Mouse (Mus musculus): ENCODE data around the gene Mrvi1. TPM values are rescaled to one million over a fixed set of nuclear protein-coding genes. Genes with fewer than 3 reads are reported as not detected.
A peak's percentile ranks its signal among the peaks of the same experiment; 100 is the strongest.
"Not testable (repeated sequence)": the region's sequence is repeated elsewhere in the genome, so short reads cannot be mapped to it uniquely, and the experiment has no call there.

Gene Mrvi1
- total RNA-seq, 4 experiments from 2014 or later: 2.1 to 3.6 (median 3.3) TPM

DNA sequence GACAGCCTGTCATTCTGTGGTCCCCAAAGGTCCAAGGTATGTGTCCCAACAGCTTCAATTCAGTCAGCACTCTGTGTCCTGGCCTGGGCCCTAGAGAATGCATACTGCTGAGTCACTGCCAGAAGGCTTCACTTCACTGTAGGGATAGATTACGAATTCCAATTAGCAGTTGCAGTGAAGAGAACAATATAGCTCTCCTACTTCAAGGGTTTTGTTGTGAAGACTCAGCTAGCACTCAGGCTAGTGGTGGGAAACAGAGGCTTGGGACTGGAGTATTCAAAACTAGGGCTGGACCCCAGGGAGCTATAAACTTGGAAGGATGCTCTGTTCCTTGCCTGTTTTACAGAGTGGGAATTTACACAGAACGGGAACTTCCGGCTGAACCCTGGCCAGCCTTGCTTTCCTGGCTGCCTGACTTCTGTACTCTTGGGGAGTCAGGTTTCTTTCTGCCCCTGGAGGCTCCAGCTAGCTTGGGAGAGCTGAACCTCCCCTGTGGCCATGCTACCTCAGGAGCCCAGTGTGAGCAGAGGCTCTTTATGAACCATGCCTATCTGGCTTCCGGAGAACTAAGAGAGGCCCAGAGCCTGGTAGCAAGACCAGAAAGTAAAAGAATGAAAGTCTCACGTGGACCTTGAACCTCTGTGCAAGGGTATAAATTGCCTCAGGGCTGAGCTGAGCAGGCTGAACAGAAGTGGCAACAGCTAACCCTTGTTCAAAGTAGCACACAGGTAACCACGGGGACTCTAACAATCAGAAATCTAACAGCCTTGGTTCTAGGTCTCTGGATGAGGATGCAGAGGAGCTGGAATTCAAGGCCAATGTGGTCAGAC lies 40.3 kb downstream of the Mrvi1 start:
- DNase-seq (ENCODE audit: low spot score in 2 of 2): no peak

DNA sequence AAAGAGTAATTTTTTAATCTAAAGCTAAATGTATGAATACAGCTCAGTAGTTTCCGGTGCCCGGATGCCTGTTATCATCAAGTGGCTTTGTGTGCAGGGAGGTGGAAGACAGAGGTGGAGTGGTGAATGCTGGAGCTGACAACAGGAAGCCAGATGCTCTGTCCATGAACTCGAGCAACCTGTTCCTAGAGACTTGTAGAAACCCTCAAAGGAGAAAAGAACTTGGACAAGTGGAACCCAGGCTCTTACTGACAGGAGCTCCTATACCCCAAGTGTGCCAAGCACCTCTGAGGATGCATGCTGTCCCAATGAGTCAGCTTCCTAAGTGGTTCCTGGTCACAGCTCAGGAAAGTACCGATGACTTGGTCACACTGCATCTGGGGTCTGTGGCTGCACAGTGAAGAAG lies 41.1 kb downstream of the Mrvi1 start:
- no peak for DNase-seq (ENCODE audit: low spot score in 2 of 2)

DNA sequence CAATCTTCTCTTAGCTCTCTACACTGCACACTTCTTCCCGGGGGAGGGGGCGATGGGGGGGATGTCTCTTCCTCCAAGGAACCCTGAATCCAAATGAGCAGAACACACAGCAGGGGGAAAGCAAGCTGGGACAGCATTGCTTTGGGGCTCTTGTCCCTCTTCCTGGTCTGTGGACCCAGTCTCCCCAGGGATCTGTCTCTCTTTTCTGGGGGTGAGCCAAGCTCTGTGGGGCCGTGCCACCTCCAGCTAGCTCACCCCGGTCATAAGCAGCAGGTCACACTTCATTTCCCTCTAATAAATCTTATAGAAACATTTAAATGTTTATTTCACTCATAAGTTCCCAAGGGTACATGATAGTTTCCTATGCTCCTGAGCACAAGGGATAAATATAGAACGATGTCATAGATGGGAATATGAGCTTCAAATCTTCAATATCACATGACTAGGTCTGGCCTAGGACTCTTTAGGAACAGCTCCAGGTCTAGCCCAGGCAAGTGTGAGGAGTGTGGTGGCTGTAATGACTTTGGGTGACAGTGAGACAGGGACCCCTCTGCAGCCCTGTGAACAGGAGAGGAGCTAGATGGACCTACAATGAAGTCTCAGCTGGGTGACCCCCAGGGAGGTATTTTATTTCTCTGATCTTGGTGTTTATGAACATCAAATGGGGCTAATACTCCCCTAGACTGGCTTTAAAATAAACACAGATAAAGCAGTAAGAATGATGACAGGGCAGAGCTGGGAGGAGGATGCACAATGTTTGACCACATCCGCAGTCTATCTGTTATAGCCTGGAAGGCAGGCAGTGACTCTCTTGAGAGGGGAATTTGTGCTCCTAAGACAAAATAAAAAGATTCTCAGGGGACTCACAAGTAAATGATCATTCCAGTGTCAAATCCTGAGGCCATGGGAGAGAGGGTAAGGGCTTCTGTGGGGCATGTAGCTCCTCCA lies 46.2 kb downstream of the Mrvi1 start:
- DNase-seq (ENCODE audit: low spot score in 2 of 2): no peak

DNA sequence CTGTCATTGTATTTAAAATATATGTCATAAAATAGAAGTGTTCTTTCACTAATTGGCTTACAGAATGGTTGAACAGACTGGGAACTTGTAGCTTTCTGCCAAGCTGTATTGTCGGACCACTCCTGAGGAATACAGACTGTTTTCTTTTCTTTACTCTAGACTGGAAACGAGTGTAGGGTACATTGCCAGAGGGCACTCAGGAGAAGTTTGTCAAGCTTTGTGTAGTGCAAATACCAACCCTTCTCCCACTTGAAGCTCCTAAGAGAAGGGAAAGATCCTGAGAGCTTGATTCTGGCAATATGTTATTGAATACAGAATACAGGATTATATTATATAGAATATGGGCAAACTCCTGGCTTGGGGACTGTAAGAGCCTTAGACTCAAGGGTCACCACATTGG lies 48.3 kb downstream of the Mrvi1 start:
- DNase-seq (ENCODE audit: low spot score in 2 of 2): no peak

DNA sequence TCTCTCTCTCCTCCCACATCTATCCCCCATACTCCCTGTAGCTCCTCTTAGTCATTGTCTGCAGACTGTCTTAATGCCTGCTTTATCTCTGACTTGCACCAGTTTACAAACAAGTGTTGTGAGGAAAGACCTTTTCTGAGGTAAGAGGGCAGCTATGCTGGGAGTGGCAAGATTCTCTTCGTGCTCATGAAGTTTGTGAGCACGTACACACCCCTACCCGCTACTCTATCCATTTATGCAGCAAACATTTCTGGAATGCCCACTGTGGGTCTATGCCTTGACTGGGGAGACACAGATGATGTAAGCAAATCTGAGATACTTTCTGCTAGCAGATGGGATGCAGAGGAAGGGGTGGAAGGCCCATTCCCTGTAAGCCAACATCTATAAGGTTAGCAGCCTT lies 48.9 kb downstream of the Mrvi1 start:
- no peak for DNase-seq (ENCODE audit: low spot score in 2 of 2)

DNA sequence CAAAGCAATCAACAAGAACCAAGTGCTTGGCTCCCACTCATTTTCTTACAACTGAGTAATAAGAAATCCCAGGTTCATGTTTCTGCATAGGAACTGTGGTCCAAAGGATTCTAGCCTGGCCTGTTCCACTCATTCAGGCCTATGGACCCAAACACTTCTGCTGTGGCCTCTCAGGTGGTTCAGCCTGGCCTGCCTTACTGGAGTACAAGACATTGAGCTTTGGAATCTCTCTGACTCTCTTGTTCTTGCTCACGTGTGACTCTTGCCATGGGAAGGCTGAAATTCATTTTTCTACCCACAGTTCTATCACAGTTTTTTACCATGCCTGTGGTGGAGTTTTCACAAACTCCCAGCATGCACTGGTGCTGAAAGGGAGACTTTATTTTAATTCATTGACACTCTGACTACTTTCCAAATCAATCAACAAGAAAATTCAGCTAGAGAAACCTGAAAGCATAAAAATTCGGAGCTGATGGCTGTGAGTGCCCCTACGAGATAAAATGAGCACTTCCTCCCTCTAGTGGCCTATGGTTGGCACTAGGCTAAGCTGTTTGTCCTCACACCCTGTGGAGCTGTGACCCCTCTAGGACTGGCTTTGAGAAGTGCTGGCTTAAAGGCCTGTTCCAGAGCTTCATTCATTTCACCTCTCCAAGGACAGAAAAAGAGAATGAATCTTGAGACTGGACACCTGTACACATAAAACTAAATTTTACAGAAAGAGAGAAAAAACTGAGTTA lies 52.0 kb downstream of the Mrvi1 start:
- DNase-seq (ENCODE audit: low spot score in 2 of 2): peak in 1 of 2 experiments; percentile 19

DNA sequence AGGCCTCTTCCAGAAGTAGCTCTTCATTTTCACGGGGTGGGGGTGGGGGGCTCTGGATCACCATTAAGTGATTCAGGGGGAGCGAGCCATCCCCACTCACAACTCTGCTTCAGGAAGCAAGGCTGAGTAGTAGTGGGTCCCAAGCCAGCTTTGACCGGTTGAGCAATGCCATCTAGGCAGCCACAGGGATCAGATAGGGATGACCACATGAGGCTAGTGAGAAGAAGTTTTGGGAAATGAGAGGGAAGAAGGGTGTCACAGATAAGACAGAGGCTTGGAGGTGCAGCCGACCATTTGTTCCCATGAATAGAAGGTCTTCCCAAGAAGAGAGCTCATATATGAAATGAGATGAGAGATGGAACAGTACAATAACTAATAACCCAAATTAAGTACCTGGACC lies 55.7 kb downstream of the Mrvi1 start:
- no peak for DNase-seq (ENCODE audit: low spot score in 2 of 2)

DNA sequence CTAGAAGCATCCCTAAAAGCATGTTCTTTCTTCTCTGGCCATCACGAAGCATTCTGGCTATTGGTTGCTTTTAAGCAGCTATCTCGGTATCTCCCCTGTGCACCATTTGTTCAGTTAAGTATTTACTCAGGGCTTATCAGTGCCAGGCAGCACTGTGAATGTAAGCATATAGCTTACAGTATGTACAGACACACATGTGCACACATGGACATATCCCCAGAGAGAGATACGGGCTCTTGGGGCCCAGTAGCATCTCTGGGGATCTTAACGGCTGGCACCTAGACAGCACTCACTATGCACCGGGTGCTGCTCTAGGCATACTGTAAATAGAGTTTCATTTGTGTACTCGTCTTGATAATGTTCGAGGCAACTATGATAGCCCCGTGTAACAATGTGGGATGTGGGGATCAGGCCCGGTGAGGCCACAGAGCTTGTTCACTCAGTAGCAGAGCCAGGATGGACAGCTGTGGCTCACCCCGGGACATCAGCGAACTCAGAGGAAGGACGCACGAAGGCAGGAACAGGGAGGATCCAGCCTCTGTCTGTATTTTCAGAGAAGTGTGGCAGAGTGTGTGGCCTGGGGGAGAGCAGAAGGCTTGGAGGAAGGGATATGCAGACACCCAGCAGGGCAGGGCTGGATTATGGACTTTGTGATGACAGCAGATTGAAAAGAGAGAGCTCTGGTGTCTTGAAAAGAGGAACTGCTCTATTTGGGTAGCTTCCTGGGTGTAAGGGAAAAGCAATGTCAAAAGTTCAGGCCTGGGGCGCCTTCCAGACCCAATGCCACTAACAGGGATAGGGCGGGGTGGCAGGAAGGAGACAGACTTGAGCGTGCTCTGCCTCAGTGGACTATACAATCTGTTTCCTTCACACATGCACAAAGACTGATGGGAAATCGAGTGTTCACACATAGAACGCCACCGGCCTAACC lies 61.7 kb downstream of the Mrvi1 start:
- no peak for DNase-seq (ENCODE audit: low spot score in 2 of 2)

DNA sequence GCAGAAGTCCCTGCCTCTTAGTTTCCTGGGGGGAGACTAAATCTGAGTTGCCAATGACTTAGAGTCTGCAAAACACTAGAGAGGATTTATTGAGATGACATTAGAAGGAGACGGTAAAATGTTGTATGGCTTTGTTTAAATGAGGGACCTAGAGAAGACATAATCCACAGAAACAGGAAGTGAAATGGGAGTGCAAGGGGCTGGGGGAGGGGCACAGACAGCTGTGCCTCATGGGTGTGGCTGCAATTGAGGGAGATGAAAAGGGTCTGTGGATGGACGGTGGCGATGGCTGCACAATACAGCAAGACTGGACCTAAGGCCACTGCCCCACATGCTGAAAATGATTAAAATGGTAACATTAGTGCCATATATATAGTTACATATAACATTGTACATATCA lies 62.5 kb downstream of the Mrvi1 start:
- no peak for DNase-seq (ENCODE audit: low spot score in 2 of 2)

DNA sequence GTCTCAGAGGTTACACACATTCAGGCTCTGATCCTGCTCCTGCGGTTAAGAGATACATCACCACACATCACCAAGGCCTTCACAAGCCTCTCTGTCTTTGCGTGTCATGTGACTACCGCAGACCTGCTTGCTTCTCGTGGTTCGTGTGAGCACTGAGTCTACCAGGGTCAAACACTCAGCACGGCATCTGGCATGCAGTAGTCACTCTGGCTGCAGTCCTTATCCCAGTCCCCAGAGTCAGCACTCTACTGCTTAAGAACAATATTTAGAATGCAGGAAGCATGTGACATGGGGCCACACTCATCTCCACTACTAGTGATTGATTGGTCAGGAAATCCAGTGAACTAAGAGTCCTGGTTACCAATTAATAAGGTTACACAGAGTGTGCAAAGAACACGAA lies 66.3 kb downstream of the Mrvi1 start:
- no peak for DNase-seq (ENCODE audit: low spot score in 2 of 2)

DNA sequence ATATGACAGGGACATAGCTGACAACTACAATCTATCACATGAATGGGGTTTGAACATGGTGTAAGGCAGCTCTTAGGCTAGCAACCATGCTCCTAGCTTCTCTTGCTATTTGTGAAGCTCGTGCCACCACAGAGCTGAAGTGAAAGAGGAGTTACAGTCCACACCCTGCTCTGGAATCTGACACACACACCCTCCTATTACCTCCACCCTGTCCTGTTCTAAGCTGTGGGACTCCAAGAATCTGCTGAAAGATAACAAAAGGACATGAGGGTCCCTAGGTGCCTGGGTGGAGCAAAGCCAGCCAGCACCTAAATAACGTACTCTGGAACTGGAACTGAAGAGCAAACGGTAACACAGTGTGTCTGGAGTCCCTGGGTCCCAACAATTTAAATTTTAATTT lies 67.7 kb downstream of the Mrvi1 start:
- no peak for DNase-seq (ENCODE audit: low spot score in 2 of 2)

DNA sequence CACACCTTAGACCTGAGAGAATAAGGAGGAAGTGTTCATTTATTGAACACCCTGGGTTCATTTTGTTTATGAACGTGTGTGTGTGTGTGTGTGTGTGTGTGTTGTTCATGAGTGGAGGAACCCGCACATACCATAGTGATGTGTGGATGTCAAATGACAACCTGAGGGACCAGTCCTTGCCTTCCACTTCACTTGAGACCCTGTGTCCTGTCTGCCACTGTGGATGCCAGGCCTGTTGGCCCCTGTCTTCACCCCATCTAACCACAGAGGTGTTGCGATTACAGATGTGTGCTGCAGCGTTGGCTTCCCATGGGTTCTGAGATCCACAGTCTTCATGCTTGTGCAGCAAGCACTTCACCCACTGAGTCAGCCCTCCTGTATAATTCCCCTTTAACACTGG lies 68.5 kb downstream of the Mrvi1 start:
- DNase-seq (ENCODE audit: low spot score in 2 of 2): no peak

DNA sequence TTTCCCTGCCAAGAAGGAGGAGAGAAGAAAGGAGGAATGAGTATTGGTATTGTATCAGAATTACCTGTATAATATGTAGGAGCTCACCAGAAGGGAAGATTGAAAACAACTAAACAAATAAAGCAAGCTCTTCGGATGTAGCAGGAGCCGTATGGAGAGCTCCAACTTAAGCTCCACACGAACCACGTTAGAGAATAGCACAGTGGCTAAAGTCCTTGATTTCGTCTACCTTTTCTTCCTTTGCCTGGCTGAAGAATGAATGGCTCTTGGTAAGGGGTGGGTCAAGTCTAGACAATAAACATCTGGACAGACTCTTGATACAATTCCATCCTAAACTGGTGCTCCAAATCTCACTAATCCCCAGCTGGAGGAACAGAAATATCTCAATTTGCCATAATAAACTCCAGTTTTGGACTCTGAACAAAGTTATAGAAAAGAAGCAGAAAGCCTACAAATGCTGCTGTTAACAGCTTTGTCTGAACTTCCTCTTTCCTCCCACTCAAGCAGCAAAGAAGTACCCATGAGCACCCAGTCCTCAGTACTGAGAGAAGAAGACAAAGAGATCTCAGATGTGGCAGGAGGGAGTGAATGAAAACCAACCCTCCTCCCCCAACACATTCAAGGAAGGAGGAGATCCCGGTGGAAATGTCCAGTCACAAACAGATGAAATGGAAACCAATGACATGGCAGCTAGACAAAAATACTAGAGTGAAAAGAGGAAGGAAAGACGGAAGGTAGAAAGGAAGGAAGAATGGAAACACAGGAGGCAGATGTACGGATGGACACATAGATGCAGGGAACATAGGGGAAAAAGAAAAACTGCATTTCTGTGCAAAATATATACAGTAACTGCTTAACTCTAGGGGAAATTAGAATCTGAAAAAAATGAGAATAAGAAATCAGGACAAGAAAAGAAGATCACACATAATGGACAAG lies 73.8 kb downstream of the Mrvi1 start:
- DNase-seq (ENCODE audit: low spot score in 2 of 2): no peak

DNA sequence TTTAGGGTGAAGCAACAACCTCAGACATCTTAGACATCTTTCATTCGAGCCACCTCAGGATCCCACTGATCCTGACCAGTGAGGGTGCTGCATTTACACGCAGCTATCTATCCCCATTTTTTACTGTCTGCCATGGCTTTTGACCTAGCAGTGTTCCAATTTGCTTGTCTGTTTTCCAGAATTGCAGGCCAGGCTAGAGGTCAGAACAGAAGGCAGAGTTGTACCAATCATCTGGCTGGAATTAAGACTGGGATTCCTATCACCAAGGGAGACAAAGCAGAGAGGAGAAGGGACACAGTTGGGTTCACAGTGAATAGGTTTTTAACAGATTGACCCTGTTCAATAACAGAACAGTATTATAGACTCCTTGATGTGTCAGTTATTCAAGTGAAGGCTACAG lies 75.7 kb downstream of the Mrvi1 start:
- DNase-seq (ENCODE audit: low spot score in 2 of 2): no peak

DNA sequence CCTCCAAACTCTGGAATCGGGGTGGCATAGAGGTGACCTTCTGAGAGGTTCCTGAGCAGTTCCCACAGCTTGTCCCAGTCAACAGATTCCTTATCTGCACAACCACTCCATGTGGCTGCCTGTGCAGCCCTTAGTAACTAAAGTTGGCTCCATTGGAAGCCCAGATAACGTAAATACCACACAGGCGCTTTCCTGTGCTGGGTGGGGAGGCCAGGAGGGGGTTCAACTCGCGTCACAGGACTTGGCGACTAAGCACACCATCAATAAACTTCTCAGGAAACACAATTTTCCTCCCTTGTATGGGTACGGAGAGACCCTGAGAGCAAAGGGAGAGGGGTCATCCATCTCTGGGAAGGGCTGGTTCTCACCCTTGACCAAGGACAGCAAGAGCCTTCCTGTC lies 79.0 kb downstream of the Mrvi1 start:
- DNase-seq (ENCODE audit: low spot score in 2 of 2): no peak

DNA sequence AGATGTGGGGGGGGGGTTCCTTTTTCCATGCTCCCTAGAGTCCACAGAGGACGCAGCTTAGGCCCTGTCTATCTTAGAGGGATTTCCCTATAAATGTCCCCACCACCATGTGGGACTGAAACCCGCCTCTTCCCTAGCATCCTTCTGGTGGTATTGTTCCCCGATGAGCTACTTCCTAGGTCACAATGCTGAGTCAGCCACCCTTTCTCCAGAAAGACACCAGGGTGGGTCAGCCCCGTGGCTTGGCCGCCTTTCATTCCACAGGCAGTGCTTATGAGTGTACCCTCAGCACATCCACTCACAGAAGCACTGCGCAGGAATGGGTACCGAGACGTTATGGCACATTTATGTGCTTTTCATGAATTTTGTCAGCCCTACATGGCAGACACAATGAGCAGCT lies 85.1 kb downstream of the Mrvi1 start:
- no peak for DNase-seq (ENCODE audit: low spot score in 2 of 2)

DNA sequence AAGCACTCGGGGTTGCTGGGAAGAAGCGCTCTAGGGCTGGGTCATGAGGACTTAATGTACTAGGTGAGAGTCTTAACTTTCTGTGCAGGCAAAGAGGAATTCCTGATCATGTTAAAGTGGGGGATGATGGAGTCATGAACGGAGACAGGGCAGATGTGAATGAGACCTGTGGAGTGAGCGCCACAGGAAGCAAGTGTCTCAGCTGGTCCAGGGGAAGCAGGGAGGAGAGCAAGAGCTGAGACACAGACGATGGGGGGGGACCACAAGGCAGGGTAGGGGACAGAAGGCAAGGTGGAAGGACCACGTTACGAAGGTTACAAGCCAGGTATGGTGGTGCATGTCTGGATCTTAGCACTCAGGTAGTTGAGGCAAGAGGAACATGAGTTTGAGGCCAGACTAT lies 85.8 kb downstream of the Mrvi1 start:
- no peak for DNase-seq (ENCODE audit: low spot score in 2 of 2)

DNA sequence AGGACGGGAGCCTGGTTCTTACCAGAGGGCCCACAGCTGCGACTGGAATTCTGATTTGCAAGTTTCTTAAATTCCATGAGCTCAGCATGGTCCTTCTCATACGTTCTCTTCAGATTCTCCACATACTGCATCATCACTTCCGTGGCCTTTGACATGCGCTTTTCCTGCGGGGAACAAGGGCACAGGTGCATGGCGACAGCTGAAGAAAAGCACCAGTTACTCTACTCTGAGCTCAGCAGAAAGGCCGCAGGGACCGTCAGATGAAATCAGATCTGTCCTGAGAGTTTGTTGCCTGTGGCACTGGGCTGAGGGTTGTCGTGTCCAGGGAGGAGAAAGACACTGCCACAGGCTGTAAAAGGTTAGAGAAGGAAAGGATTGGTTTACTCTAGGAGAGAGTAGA lies 86.5 kb downstream of the Mrvi1 start:
- not testable (repeated sequence) for DNase-seq (ENCODE audit: low spot score in 2 of 2)

DNA sequence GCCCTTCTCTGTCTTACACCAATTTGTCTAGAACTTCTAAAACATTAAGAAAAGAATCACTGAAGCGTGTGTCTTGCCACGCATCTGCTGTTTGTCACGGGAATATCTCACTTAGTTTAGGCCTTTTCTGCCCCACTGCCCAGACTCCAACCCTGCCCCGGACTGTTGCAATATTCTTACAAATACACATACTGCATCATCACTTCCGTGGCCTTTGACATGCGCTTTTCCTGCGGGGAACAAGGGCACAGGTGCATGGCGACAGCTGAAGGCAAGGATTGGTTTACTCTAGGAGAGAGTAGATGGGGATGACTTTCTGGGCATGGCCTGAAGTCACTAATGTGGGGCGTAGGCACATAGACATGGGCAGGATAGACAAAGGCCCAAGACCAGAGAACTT lies 87.6 kb downstream of the Mrvi1 start:
- no peak for DNase-seq (ENCODE audit: low spot score in 2 of 2)

Data from left cerebral cortex, adult 8-10 months (tissue).